Mouse (Mus musculus): ENCODE data around the gene Rnf150.

DNA sequence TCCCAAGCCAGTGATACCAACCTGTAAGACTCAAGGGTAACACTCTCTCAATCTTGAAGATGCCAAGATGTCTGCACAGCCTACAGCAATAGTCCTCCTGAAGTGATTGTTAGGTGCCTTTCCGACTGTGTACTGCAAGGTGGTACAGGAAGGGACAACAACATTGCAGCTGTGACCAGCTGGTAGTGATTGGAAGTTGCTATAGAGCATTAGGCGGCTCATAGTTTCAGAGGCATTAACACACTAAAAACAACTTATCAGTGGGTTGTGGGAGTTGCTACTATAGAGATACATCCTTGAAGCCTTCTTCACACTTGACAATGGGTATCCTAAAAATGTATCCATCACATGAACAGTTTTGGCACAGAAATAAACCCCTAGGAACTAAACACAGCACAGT is 33.6 kb downstream of the Rnf150 start:
- TF ChIP-seq POLR2A (IDR thresholded peaks at IDR 0.05; ENCODE audit: insufficient read depth, low read length) (no peak), CTCF (IDR thresholded peaks at IDR 0.05; ENCODE audit: low read depth, low read length) (no peak)

Measured in ES-Bruce4 (cell line).